Mouse (Mus musculus) forebrain, embryonic 14.5 days (tissue): Measurements from ENCODE around the gene Thsd4. TPM values are rescaled to one million over a fixed set of nuclear protein-coding genes. Genes with fewer than 3 reads are reported as not detected.

Experiments
- ATAC-seq: fragments of 200-750 bp; cut with Nextera tagmentation; 2 replicates; pipeline ENCODE4 v1.8.0; 2017; ENCODE audit warnings: mild to moderate bottlenecking, moderate library complexity
- DNase-seq: peaks from one replicate; pipeline ENCODE4 v3.0.0-alpha.2; 2015; ENCODE audit warnings: low spot score
- H3K27ac ChIP-seq: fragments of 300-500 bp; sonication (generic); 2 replicates; pipeline ENCODE4 v1.5.1; 2014; ENCODE audit warnings: low read depth, mild to moderate bottlenecking, control low read depth, low read length, moderate library complexity
- H3K27me3 ChIP-seq: fragments of 300-500 bp; sonication (generic); replicated peaks from 2 replicates; pipeline ENCODE4 v1.6.1; 2014; ENCODE audit warnings: low read length, control low read depth, mixed read lengths; ENCODE audit not compliant: control insufficient read depth, insufficient read depth
- H3K36me3 ChIP-seq: fragments of 300-500 bp; sonication (generic); 2 replicates; pipeline ENCODE4 v1.6.1; 2014; ENCODE audit warnings: low read length, control low read depth; ENCODE audit not compliant: control insufficient read depth, insufficient read depth
- H3K4me1 ChIP-seq: fragments of 300-500 bp; sonication (generic); 2 replicates; pipeline ENCODE4 v1.6.1; 2014; ENCODE audit warnings: antibody characterized with exemption, low read length, control low read depth; ENCODE audit not compliant: control insufficient read depth, insufficient read depth
- H3K4me2 ChIP-seq: fragments of 300-500 bp; sonication (generic); 2 replicates; pipeline ENCODE4 v1.6.1; 2014; ENCODE audit warnings: mild to moderate bottlenecking, control low read depth, low read length
- H3K4me3 ChIP-seq: fragments of 300-500 bp; sonication (generic); 2 replicates; pipeline ENCODE4 v1.5.1; 2014; ENCODE audit warnings: low read depth, low read length, control low read depth
- H3K9ac ChIP-seq: fragments of 300-500 bp; sonication (generic); 2 replicates; pipeline ENCODE4 v1.6.1; 2014; ENCODE audit warnings: mild to moderate bottlenecking, low read length, control low read depth, moderate library complexity
- H3K9me3 ChIP-seq: fragments of 300-500 bp; sonication (generic); replicated peaks from 2 replicates; pipeline ENCODE4 v1.6.1; 2016; ENCODE audit warnings: low read length, control low read depth, mixed read lengths; ENCODE audit not compliant: control insufficient read depth
- WGBS: fragments of 180-500 bp; shearing (Covaris S2); extraction: QIAGEN DNeasy Blood & Tissue Kit; methylation state at CpG from one replicate; pipeline ENCODE4 v1.1.7; 2014; 5-methylcytosine and 5-hydroxymethylcytosine counted together
- polyA plus RNA-seq: library from polyadenylated mRNA; unstranded; fragments of >200 nt; fragmentation: Nextera tagmentation; extraction: Ambion mirVana; gene quantifications from 2 replicates; pipeline ENCODE4 v1.2.1, GENCODE M21; 2014

Gene Thsd4
- polyA plus RNA-seq, 1 experiment from 2014 or later = 3.4 TPM

GRCm38 (mm10) chr9:60546169-60546568 is 24.3 kb upstream of the Thsd4 start:
- Histone ChIP-seq H3K27me3 (no peaks in the 10 kb centered on the region), H3K9me3 (no peaks in the 10 kb centered on the region), H3K4me2 (no peak overlapping the region), H3K36me3 (no peaks in the 10 kb centered on the region), H3K4me3 (no peak overlapping the region), H3K9ac (no peak overlapping the region), H3K27ac (no peak overlapping the region), H3K4me1 (no peaks in the 10 kb centered on the region)
- 91% methylated on average over 2 of the region's 2 CpGs for WGBS
- ATAC-seq (no peak), DNase-seq (no peak)

DNA sequence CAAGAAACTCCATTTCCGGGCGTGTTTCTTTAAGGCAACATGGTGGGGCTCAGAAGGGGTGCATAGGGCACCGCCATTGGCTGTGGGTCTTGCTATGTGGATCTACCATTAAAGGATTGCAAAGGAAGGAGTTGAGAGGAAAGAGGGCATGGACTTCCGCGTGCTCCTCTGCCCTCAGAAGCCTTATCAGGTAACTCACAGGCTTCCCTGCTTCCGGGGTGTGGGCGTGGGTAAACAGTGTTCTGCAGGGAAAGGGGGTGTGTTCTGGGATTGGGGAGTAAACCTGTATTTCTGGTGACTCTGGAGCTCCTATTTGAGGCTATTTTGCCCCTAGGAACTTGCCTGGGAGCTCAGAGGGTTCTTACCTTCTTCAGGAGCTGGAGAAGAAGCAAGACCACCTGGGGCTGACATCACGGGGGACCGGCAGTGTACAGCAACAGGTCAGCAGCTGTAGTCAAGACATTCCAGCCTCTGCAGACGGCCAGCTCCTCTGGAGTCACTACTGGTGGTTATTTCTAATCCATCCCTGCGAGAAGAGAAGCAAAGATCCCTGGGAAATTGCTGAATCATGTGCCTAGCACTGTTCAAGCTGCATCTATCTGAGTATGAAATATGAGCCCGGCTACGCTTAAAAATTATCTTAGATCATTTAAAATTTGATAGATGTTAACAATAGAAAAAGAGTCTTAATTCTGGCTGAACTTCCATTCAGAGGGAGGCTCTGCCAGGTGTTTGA is 23.7 kb upstream of the Thsd4 start:
- ATAC-seq (no peak), DNase-seq (no peak)
- no peak overlapping the region for H3K9ac ChIP-seq
- H3K4me1 ChIP-seq = no peaks in the 10 kb centered on the region
- H3K9me3 ChIP-seq = no peaks in the 10 kb centered on the region
- no peak overlapping the region for H3K27ac ChIP-seq
- no peaks in the 10 kb centered on the region for H3K36me3 ChIP-seq
- 83% methylated on average over 13 of the region's 13 CpGs for WGBS
- H3K4me2 ChIP-seq = no peak overlapping the region
- H3K27me3 ChIP-seq = no peaks in the 10 kb centered on the region
- no peak overlapping the region for H3K4me3 ChIP-seq

DNA sequence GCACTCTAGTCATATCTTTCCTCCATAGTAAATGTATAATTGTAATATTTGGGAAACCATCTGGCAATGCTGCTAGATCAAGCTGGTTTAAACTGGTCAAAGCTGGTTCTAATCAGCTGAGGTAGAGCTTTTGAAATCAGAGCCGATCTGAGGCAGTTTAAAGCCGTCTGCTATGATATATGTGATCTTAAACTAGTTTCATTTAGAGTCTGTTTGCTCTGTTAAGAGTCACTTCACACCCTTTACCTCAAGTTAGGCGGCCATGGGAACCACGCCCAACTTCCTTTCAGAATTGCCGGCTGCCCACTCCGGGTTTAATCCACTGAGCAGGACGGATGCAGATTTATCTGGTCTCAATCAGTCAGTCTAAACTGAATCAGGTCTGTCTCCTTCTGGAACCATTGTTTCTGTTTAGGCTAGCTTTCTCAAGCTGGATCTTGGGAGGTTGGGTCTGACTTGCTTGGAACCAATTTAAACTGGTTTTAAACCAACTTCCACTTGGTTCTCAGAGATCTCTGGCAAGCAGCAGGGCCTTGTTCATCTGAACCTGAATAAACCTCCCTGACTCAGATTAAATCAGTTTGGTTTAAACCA is 21.7 kb upstream of the Thsd4 start:
- H3K27ac ChIP-seq = no peak overlapping the region
- no peaks in the 10 kb centered on the region for H3K36me3 ChIP-seq
- no peak overlapping the region for H3K4me2 ChIP-seq
- no peak overlapping the region for H3K4me3 ChIP-seq
- no peak for DNase-seq
- WGBS = 85% methylated on average over 7 of the region's 7 CpGs
- no peaks in the 10 kb centered on the region for H3K4me1 ChIP-seq
- H3K9ac ChIP-seq = no peak overlapping the region
- no peak for ATAC-seq
- no peaks in the 10 kb centered on the region for H3K27me3 ChIP-seq
- H3K9me3 ChIP-seq = no peaks in the 10 kb centered on the region

DNA sequence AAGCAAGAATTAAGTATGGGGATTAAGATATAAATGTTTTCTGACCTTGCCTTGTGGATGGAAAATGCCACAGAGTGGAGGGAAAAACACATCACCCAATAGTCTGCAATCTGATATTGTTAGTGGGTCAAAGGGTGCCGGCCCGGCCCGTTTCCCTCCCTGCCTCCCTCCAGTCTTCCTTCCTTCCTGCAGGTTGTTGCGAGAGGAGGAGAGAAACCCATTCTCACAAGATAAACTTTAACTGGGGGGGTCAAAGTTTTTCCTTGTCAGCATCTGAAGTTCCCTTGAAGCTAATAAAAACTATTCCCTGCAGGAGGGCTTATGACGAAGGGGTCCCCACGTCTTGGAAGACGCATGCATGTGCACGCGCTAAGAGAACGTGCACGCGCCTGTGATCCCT is 8.5 kb upstream of the Thsd4 start:
- H3K4me2 ChIP-seq = no peak overlapping the region
- WGBS = 92% methylated on average over 12 of the region's 12 CpGs
- no peaks in the 10 kb centered on the region for H3K4me1 ChIP-seq
- H3K9me3 ChIP-seq = no peaks in the 10 kb centered on the region
- H3K36me3 ChIP-seq = no peaks in the 10 kb centered on the region
- H3K9ac ChIP-seq = no peak overlapping the region
- H3K27me3 ChIP-seq = no peaks in the 10 kb centered on the region
- no peak overlapping the region for H3K4me3 ChIP-seq
- no peak for ATAC-seq
- DNase-seq = no peak
- H3K27ac ChIP-seq = no peak overlapping the region

DNA sequence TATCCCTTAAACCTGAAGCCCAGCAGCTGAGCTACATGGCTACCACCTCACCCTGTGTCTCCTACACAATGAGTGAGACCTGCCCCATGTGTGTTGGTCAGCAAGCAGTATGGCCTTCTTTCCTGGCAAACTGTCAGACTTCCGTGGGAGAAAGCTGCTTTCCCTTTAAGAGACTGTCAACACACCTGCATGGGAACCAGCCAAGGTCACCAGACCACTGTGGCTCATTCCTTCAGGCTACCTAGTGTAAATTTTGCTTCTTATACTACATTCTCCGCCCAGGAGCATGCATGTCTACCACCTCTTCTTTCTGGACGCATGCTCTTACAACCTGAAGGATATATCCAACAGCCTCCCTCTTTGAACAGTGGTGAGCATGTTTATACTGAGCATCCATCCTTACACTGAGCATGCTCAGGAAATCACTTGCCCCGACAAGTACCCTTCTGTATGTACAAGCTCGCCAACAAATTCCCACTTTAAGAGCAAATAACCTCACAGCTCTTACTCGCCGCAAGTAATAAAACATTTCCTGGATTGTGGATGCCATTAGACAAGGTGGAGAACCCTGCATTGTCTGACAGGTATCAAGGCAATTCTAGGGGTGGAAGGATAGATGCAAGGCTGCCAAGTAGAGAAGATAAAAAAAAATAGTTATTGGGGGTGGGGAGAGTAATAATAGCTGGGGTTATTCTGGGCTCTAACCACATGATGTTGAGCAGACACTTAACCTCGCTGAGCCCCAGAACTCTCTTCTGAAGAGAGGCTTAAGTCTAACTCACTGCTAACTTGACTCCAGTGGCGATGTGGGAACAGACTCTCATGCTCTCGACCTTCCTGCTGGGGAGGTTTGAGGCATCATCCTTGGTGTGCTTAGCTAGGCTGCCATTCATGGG is 7.8 kb upstream of the Thsd4 start:
- no peak for ATAC-seq
- WGBS = 86% methylated on average over 10 of the region's 10 CpGs

GRCm38 (mm10) chr9:60528269-60528668 is 6.4 kb upstream of the Thsd4 start:
- Histone ChIP-seq H3K27ac (no peak overlapping the region), H3K27me3 (no peaks in the 10 kb centered on the region), H3K4me2 (no peak overlapping the region), H3K9me3 (no peaks in the 10 kb centered on the region), H3K36me3 (no peaks in the 10 kb centered on the region), H3K4me1 (no peaks in the 10 kb centered on the region), H3K4me3 (no peak overlapping the region), H3K9ac (no peak overlapping the region)
- ATAC-seq (no peak), DNase-seq (no peak)
- 70% methylated on average over 3 of the region's 3 CpGs for WGBS

More for the DNA sequence above, 7.8 kb upstream of the Thsd4 start:
- Histone ChIP-seq H3K36me3 (no peaks in the 10 kb centered on the region), H3K27me3 (no peaks in the 10 kb centered on the region), H3K27ac (no peak overlapping the region), H3K9me3 (no peaks in the 10 kb centered on the region), H3K4me1 (no peaks in the 10 kb centered on the region), H3K4me2 (no peak overlapping the region), H3K4me3 (no peak overlapping the region), H3K9ac (no peak overlapping the region)
- DNase-seq = no peak

DNA sequence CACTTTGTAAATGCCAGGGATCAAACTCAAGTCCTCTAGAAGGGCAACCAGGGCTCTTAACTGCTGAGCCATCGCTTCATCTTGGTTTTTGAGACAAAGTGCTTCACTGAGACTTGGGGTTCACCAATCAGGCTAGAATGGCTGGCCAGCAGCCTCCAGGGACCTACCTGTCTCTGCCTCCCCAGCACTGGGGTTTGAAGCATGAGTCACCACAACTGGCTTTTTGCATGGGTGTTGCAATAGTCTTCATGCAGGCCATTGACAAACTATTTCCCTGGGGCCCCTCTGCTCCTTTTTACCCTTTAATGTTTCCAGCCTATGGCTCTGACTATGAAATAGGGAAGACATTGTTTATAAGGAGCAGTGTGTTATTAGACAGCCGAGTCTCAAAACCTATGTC is 6.0 kb upstream of the Thsd4 start:
- no peak for ATAC-seq
- Histone ChIP-seq H3K9ac (no peak overlapping the region), H3K27me3 (no peaks in the 10 kb centered on the region), H3K4me3 (no peak overlapping the region), H3K4me2 (no peak overlapping the region), H3K4me1 (no peaks in the 10 kb centered on the region), H3K36me3 (no peaks in the 10 kb centered on the region), H3K27ac (no peak overlapping the region), H3K9me3 (no peaks in the 10 kb centered on the region)
- WGBS = 87% methylated on average over 2 of the region's 2 CpGs
- DNase-seq = no peak

DNA sequence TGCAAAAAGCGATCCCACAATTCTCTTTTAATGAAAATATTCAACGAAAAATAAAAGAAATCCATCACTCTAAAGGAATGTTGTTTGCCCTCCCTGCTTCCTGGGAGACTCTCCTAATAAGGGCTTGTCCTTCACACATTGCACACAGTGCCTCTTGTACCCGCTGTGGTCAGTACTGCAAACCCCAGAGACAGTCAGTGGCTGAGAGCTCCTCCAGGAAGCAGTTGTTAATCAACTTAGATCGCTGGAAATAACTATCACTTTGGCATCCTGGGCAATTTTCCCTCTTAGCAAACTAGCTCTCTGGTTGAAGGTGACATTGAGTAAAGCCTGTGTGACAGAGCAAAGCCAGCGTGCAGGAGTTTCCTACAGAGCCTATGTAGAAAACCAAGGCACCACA is 5.2 kb upstream of the Thsd4 start:
- Histone ChIP-seq H3K27ac (no peak overlapping the region), H3K4me2 (no peak overlapping the region), H3K27me3 (0 out of 2 replicates have a peak, but pooled peaks cover 2% of the 10 kb centered on the region), H3K9me3 (no peaks in the 10 kb centered on the region), H3K4me1 (no peaks in the 10 kb centered on the region), H3K4me3 (no peak overlapping the region), H3K36me3 (no peaks in the 10 kb centered on the region), H3K9ac (no peak overlapping the region)
- WGBS = 82% methylated on average over 5 of the region's 5 CpGs
- no peak for DNase-seq
- ATAC-seq = no peak
